Mouse (Mus musculus): ENCODE measurements at regions not wholly inside any gene's neighbourhood (a gene's known extent, or its start where the extent isn't known, plus 50 kb on each side); places are given as distances from the start of the nearest gene placed in this dataset.

- TF ChIP-seq EP300 (IDR thresholded peaks at IDR 0.05; ENCODE audit: low read length): no peak
- TF ChIP-seq CTCF (conservative IDR thresholded peaks at IDR 0.05 in 1 of 2, IDR thresholded peaks at IDR 0.05 in 1 of 2; ENCODE audit: low read depth in 2 of 2, low read length in 2 of 2): peak; percentile 31 to 61; a peak in 2 of 4 replicates
- TF ChIP-seq POLR2A (IDR thresholded peaks at IDR 0.05; ENCODE audit: low read depth, low read length): no peak
Measured at GRCm38 (mm10) chr2:17942528-17943387, 54.0 kb downstream of the H2al2a start.
